Comparison of ENCODE assay signal across 11 mouse cellular contexts in the genomic region with DNA sequence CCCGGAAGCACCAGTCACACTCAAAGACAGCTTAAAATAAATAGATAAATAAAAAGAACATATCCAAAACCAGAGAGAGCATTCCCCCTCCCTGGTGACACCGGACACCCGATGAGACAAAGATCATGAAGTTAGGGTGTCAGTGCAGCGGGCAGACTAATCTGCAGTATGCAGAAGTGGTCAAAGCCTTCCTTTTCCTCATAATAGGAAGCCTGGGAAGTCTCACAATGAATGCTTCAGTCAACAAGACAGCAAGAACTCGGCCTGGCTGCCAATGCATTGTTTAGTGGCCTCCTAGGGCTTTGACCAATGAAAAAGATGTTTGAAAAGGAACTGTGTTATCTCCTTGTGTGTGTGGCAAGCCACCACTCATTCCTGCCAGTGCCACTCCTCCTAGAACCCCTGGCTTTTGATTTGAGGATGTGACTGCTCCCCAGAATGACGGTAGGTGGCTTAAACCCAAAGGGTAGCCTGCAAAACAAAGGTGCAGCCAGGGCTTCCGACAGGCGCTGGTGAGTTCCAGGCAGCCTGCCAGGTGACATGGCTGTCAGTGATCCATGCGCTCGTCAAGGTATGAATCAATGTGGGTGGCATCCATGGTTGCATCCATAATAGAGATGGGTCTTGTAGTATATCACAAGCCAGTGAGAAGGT. TPM values are rescaled to one million over a fixed set of nuclear protein-coding genes. Genes with fewer than 3 reads are reported as not detected.
DNase-seq lines count a peak whose midpoint lies in the region; ATAC-seq and TF ChIP-seq lines count a peak whose summit lies in the region.
"Had no signal": no experiment of that assay in that cellular context is flagged by ENCODE, and none has a peak within 500 bp of the region (broad histone marks: within the 10 kb centered on the region; RNA-seq: fewer than 3 reads in every experiment).

No protein-coding gene starts in this region.

- POLR2A ChIA-PET in Patski (lab: Charles Lee): no interaction called here

- H3K79me2 ChIP-seq in heart, adult 2 months (replicated peaks; ENCODE audit: control insufficient read depth, insufficient read depth, low read length): no peaks in the 10 kb centered on the region

- H3K4me2 ChIP-seq in hindbrain, embryonic 14.5 days (replicated peaks): no peak overlapping the region
- no peak overlapping the region for H3K4me2 ChIP-seq in midbrain, embryonic 13.5 days (replicated peaks)
- H3K4me2 ChIP-seq: embryonic facial prominence, embryonic 13.5 days had no signal

- H3K27me3 ChIP-seq in hindbrain, embryonic 10.5 days (ENCODE audit: insufficient read depth, poor library complexity, severe bottlenecking): peaks cover 5% of the 10 kb centered on the region; the same call in 1 of the 2 replicates
- no peaks in the 10 kb centered on the region for H3K27me3 ChIP-seq in hindbrain, embryonic 14.5 days (ENCODE audit: control insufficient read depth, insufficient read depth, low read length)
- H3K27me3 ChIP-seq in Patski: no peaks in the 10 kb centered on the region
- no peaks in the 10 kb centered on the region for H3K27me3 ChIP-seq in heart, adult 2 months (ENCODE audit: control insufficient read depth, insufficient read depth, low read length)
- H3K27me3 ChIP-seq in midbrain, embryonic 13.5 days: no peaks in the 10 kb centered on the region
- H3K27me3 ChIP-seq: embryonic facial prominence, embryonic 13.5 days had no signal

- no peak for ATAC-seq in hindbrain, embryonic 14.5 days (ENCODE audit: low FRiP score)
- no peak for ATAC-seq in Patski
- ATAC-seq in midbrain, embryonic 13.5 days: no peak

- DNase-seq in hindbrain, embryonic 10.5 days (ENCODE audit: low spot score): peak; percentile 23
- no peak for DNase-seq in hindbrain, embryonic 14.5 days (ENCODE audit: low spot score)
- DNase-seq in Patski (ENCODE audit: low read depth, low spot score): peak; percentile 20
- DNase-seq in heart, adult 2 months: peak; percentile 21 to 38
- peak; percentile 43 for DNase-seq in kidney, postnatal 10 days
- no peak for DNase-seq in adrenal gland, adult 8-10 months
- no peak for DNase-seq in adipocyte (ENCODE audit: low spot score)
- DNase-seq: adrenal gland, postnatal 10 days; thymus, postnatal 14 days had no signal

- 34% methylated on average over 10 of the region's 10 CpGs for WGBS in hindbrain, embryonic 10.5 days
- WGBS in hindbrain, embryonic 14.5 days: 21% methylated on average over 10 of the region's 10 CpGs
- WGBS in heart, adult 2 months: 23% methylated on average over 10 of the region's 10 CpGs
- WGBS in midbrain, embryonic 13.5 days: 27% methylated on average over 10 of the region's 10 CpGs

- H3K4me3 ChIP-seq in hindbrain, embryonic 10.5 days: no peak overlapping the region
- no peak overlapping the region for H3K4me3 ChIP-seq in hindbrain, embryonic 14.5 days (replicated peaks; ENCODE audit: low read length)
- no peak overlapping the region for H3K4me3 ChIP-seq in heart, adult 2 months
- no peak overlapping the region for H3K4me3 ChIP-seq in midbrain, embryonic 13.5 days (replicated peaks)
- H3K4me3 ChIP-seq: embryonic facial prominence, embryonic 13.5 days had no signal

- no peak for TF ChIP-seq EP300 in heart, adult 2 months (IDR thresholded peaks at IDR 0.05; ENCODE audit: insufficient read depth, low read depth, low read length)

- in situ Hi-C loops in Patski (cut with MboI; ENCODE audit: low pct_unique_long_range_greater_than_20kb): no loop called here

- peak; percentile 11 for TF ChIP-seq CTCF in Patski (IDR thresholded peaks at IDR 0.05)
- TF ChIP-seq CTCF in heart, adult 2 months (IDR thresholded peaks at IDR 0.05): no peak

- no peak overlapping the region for H3K9ac ChIP-seq in hindbrain, embryonic 14.5 days
- no peak overlapping the region for H3K9ac ChIP-seq in heart, adult 2 months (ENCODE audit: low read depth, low read length)
- H3K9ac ChIP-seq in midbrain, embryonic 13.5 days (replicated peaks): no peak overlapping the region
- H3K9ac ChIP-seq: embryonic facial prominence, embryonic 13.5 days had no signal

- 0 out of 2 replicates have a peak overlapping the region, but pooled peaks have one; percentile 35 for H3K27ac ChIP-seq in hindbrain, embryonic 10.5 days
- no peak overlapping the region for H3K27ac ChIP-seq in hindbrain, embryonic 14.5 days
- H3K27ac ChIP-seq in heart, adult 2 months: peak overlapping the region; percentile 18
- no peak overlapping the region for H3K27ac ChIP-seq in midbrain, embryonic 13.5 days
- H3K27ac ChIP-seq: embryonic facial prominence, embryonic 13.5 days had no signal

- no peak for TF ChIP-seq POLR2A in heart, adult 2 months (IDR thresholded peaks at IDR 0.05; ENCODE audit: insufficient read depth, low read depth, low read length)

- peaks cover 15% of the 10 kb centered on the region for H3K4me1 ChIP-seq in hindbrain, embryonic 10.5 days (replicated peaks)
- H3K4me1 ChIP-seq in hindbrain, embryonic 14.5 days (replicated peaks; ENCODE audit: control insufficient read depth, insufficient read depth, low read length): no peaks in the 10 kb centered on the region
- H3K4me1 ChIP-seq in heart, adult 2 months (ENCODE audit: control insufficient read depth, insufficient read depth, low read length): peaks cover 7% of the 10 kb centered on the region
- H3K4me1 ChIP-seq in midbrain, embryonic 13.5 days (replicated peaks): peaks cover 5% of the 10 kb centered on the region; the same call in 1 of the 2 replicates
- H3K4me1 ChIP-seq: embryonic facial prominence, embryonic 13.5 days had no signal

- H3K36me3 ChIP-seq in hindbrain, embryonic 10.5 days: no peaks in the 10 kb centered on the region
- H3K36me3 ChIP-seq in hindbrain, embryonic 14.5 days (replicated peaks; ENCODE audit: control insufficient read depth, insufficient read depth): no peaks in the 10 kb centered on the region
- no peaks in the 10 kb centered on the region; the same call in 1 of the 2 replicates for H3K36me3 ChIP-seq in heart, adult 2 months (ENCODE audit: control insufficient read depth, insufficient read depth, low read length)
- no peaks in the 10 kb centered on the region for H3K36me3 ChIP-seq in midbrain, embryonic 13.5 days
- H3K36me3 ChIP-seq: embryonic facial prominence, embryonic 13.5 days had no signal

- CTCF ChIA-PET in Patski (lab: Charles Lee): no interaction called here

- intact Hi-C loops in heart, adult 2 months (cut with DNase I): no loop called here

- H3K9me3 ChIP-seq in hindbrain, embryonic 10.5 days: no peaks in the 10 kb centered on the region
- H3K9me3 ChIP-seq in hindbrain, embryonic 14.5 days (ENCODE audit: control insufficient read depth, low read length): no peaks in the 10 kb centered on the region
- H3K9me3 ChIP-seq in midbrain, embryonic 13.5 days: no peaks in the 10 kb centered on the region
- H3K9me3 ChIP-seq: embryonic facial prominence, embryonic 13.5 days had no signal

RNA-seq across cellular contexts. Expression of a gene that starts 58.1 kb away (rescaled TPM):
- 111 and 168 TPM in 2 replicates for polyA plus RNA-seq in hindbrain, embryonic 10.5 days (2016; fragmentation: Nextera tagmentation; extraction: Ambion mirVana)
- polyA plus RNA-seq in hindbrain, embryonic 14.5 days (2014; fragmentation: Nextera tagmentation; extraction: Ambion mirVana): 180 and 202 TPM in 2 replicates
- 86.8 TPM for polyA plus RNA-seq in Patski (2021)
- total RNA-seq in heart, adult 2 months (2021): 1 to 10 TPM; 1.6 to 2.4 TPM
- polyA plus RNA-seq in heart, adult 2 months (2012; rRNA removed): 2.6 and 3.3 TPM in 2 replicates
- 10 to 100 TPM; 38.4 to 69.9 (median 49.7) TPM for total RNA-seq in adrenal gland, adult 8-10 months (2022)
- polyA plus RNA-seq in midbrain, embryonic 13.5 days (2015; fragmentation: Nextera tagmentation; extraction: Ambion mirVana): 138 and 156 TPM in 2 replicates

Comparison
In these comparisons a context has a peak if more than half of its experiments do, and no peak if none do; other contexts are left out.
1. DNase-seq: peak in hindbrain, embryonic 10.5 days (single experiment), Patski (single experiment), heart, adult 2 months (2 of 2) and kidney, postnatal 10 days (single experiment); none in hindbrain, embryonic 14.5 days (single experiment), adrenal gland, adult 8-10 months (single experiment) and adipocyte (single experiment).
2. H3K27ac ChIP-seq: peak in hindbrain, embryonic 10.5 days (single experiment) and heart, adult 2 months (single experiment); none in hindbrain, embryonic 14.5 days (single experiment) and midbrain, embryonic 13.5 days (single experiment).
3. RNA of a gene that starts 58.1 kb away (polyA plus RNA-seq): 180 to 202 TPM in hindbrain, embryonic 14.5 days, 138 to 156 TPM in midbrain, embryonic 13.5 days, 111 to 168 TPM in hindbrain, embryonic 10.5 days and 86.8 TPM in Patski (single experiment); 2.6 to 3.3 TPM in heart, adult 2 months; every median in the first group is over 10 times any median in the second.